Mouse (Mus musculus): Measurements from ENCODE around the gene Stambpl1.

Stambpl1 gene

GRCm38 (mm10) chr19:34241247-34241915 is 49.4 kb downstream of the Stambpl1 start:
- no peak for DNase-seq

GRCm38 (mm10) chr19:34242925-34243324 is 50.9 kb downstream of the Stambpl1 start:
- DNase-seq: no peak

- DNase-seq: no peak
Measured at GRCm38 (mm10) chr19:34244056-34244455, 52.0 kb downstream of the Stambpl1 start.

GRCm38 (mm10) chr19:34248558-34248957 is 56.5 kb downstream of the Stambpl1 start:
- DNase-seq: no peak

- DNase-seq: no peak
Measured at GRCm38 (mm10) chr19:34250621-34251020, 58.6 kb downstream of the Stambpl1 start.

GRCm38 (mm10) chr19:34251900-34252299 is 59.9 kb downstream of the Stambpl1 start:
- no peak for DNase-seq

GRCm38 (mm10) chr19:34252450-34252849 is 60.4 kb downstream of the Stambpl1 start:
- DNase-seq: no peak

- DNase-seq: no peak
Measured at GRCm38 (mm10) chr19:34254101-34254879, 62.3 kb downstream of the Stambpl1 start.

GRCm38 (mm10) chr19:34254880-34255681 is 63.1 kb downstream of the Stambpl1 start, which contains the start of gene Acta2:
Gene Acta2 (minus strand): TSS chr19:34255590.
- DNase-seq: no peak

- no peak for DNase-seq
Measured at GRCm38 (mm10) chr19:34256149-34256548, 64.1 kb downstream of the Stambpl1 start.

- no peak for DNase-seq
Measured at GRCm38 (mm10) chr19:34256936-34257335, 64.9 kb downstream of the Stambpl1 start.

- no peak for DNase-seq
Measured at GRCm38 (mm10) chr19:34262273-34262974, 70.4 kb downstream of the Stambpl1 start.

- no peak for DNase-seq
Measured at GRCm38 (mm10) chr19:34265604-34266193, 73.7 kb downstream of the Stambpl1 start.

GRCm38 (mm10) chr19:34268991-34269390 is 77.0 kb downstream of the Stambpl1 start:
- DNase-seq: no peak

- no peak for DNase-seq
Measured at GRCm38 (mm10) chr19:34270106-34270726, 78.2 kb downstream of the Stambpl1 start.

- no peak for DNase-seq
Measured at GRCm38 (mm10) chr19:34270824-34271464, 78.9 kb downstream of the Stambpl1 start.

GRCm38 (mm10) chr19:34273073-34273472 is 81.0 kb downstream of the Stambpl1 start:
- no peak for DNase-seq

GRCm38 (mm10) chr19:34278078-34278477 is 86.0 kb downstream of the Stambpl1 start:
- no peak for DNase-seq

- no peak for DNase-seq
Measured at GRCm38 (mm10) chr19:34283614-34284013, 91.6 kb downstream of the Stambpl1 start.

- no peak for DNase-seq
Measured at GRCm38 (mm10) chr19:34284383-34284782, 92.4 kb downstream of the Stambpl1 start.

GRCm38 (mm10) chr19:34284826-34285225 is 92.8 kb downstream of the Stambpl1 start:
- no peak for DNase-seq

Measured in thymus, adult 18-20 months (tissue).